In genomic region chr11:98203931-98204421, GRCm38 (mm10) we compare ENCODE assay signal across 8 mouse cellular contexts. TPM values are rescaled to one million over a fixed set of nuclear protein-coding genes. Genes with fewer than 3 reads are reported as not detected.
DNase-seq lines count a peak whose midpoint lies in the region; ATAC-seq and TF ChIP-seq lines count a peak whose summit lies in the region.

No protein-coding gene starts in this region.

- no peak overlapping the region for H3K27ac ChIP-seq in embryonic facial prominence, embryonic 12.5 days
- H3K27ac ChIP-seq in limb, embryonic 10.5 days: no peak overlapping the region
- no peak overlapping the region for H3K27ac ChIP-seq in midbrain, embryonic 12.5 days (replicated peaks)
- peak overlapping the region; percentile 100 for H3K27ac ChIP-seq in stomach, postnatal 0 days (replicated peaks)

- TF ChIP-seq CTCF in stomach, postnatal 0 days (IDR thresholded peaks at IDR 0.05; ENCODE audit: low read depth): no peak

- H3K9me3 ChIP-seq in embryonic facial prominence, embryonic 12.5 days: no peaks in the 10 kb centered on the region
- H3K9me3 ChIP-seq in limb, embryonic 10.5 days (replicated peaks): no peaks in the 10 kb centered on the region
- no peaks in the 10 kb centered on the region for H3K9me3 ChIP-seq in midbrain, embryonic 12.5 days
- H3K9me3 ChIP-seq in stomach, postnatal 0 days (ENCODE audit: control insufficient read depth, low read length): no peaks in the 10 kb centered on the region

- H3K27me3 ChIP-seq in embryonic facial prominence, embryonic 12.5 days: no peaks in the 10 kb centered on the region
- H3K27me3 ChIP-seq in limb, embryonic 10.5 days (ENCODE audit: low read depth, poor library complexity, severe bottlenecking): no peaks in the 10 kb centered on the region
- H3K27me3 ChIP-seq in midbrain, embryonic 12.5 days: no peaks in the 10 kb centered on the region
- no peaks in the 10 kb centered on the region for H3K27me3 ChIP-seq in stomach, postnatal 0 days (ENCODE audit: control insufficient read depth, insufficient read depth, low read length)

- TF ChIP-seq EP300 in stomach, postnatal 0 days (optimal IDR thresholded peaks at IDR 0.05): no peak

- DNase-seq in ovary, postnatal 36 days (ENCODE audit: low spot score): peak; percentile 15
- DNase-seq in ovary, postnatal 14 days (ENCODE audit: low spot score): no peak
- DNase-seq in heart, postnatal 14 days: peak; percentile 19 to 28
- peak; percentile 46 for DNase-seq in limb, embryonic 10.5 days (ENCODE audit: low spot score)
- DNase-seq in stomach, postnatal 0 days (ENCODE audit: low spot score): peak; percentile 35
- DNase-seq in T-cell, adult 2 months (ENCODE audit: low spot score): no peak

- peaks cover 8% of the 10 kb centered on the region; the same call in 1 of the 2 replicates for H3K4me1 ChIP-seq in embryonic facial prominence, embryonic 12.5 days
- peaks cover 14% of the 10 kb centered on the region for H3K4me1 ChIP-seq in limb, embryonic 10.5 days
- peaks cover 21% of the 10 kb centered on the region for H3K4me1 ChIP-seq in midbrain, embryonic 12.5 days
- H3K4me1 ChIP-seq in stomach, postnatal 0 days (replicated peaks; ENCODE audit: control insufficient read depth, insufficient read depth): no peaks in the 10 kb centered on the region

- peak overlapping the region; percentile 88 for H3K4me3 ChIP-seq in embryonic facial prominence, embryonic 12.5 days
- peak overlapping the region; percentile 90 for H3K4me3 ChIP-seq in limb, embryonic 10.5 days
- H3K4me3 ChIP-seq in midbrain, embryonic 12.5 days: peak overlapping the region; percentile 91
- H3K4me3 ChIP-seq in stomach, postnatal 0 days (ENCODE audit: low read depth, low read length): peak overlapping the region; percentile 96

- H3K4me2 ChIP-seq in embryonic facial prominence, embryonic 12.5 days (replicated peaks): peak overlapping the region; percentile 78
- H3K4me2 ChIP-seq in midbrain, embryonic 12.5 days (replicated peaks): peak overlapping the region; percentile 98
- peak overlapping the region; percentile 91 for H3K4me2 ChIP-seq in stomach, postnatal 0 days (replicated peaks; ENCODE audit: low read depth)

- H3K36me3 ChIP-seq in embryonic facial prominence, embryonic 12.5 days: peaks cover 13% of the 10 kb centered on the region
- H3K36me3 ChIP-seq in limb, embryonic 10.5 days: peaks cover 32% of the 10 kb centered on the region
- H3K36me3 ChIP-seq in midbrain, embryonic 12.5 days: peaks cover 10% of the 10 kb centered on the region
- H3K36me3 ChIP-seq in stomach, postnatal 0 days (ENCODE audit: control insufficient read depth, insufficient read depth, low read length): peaks cover 2% of the 10 kb centered on the region; the same call in 1 of the 2 replicates

- WGBS in embryonic facial prominence, embryonic 12.5 days: under 1% methylated on average over 16 of the region's 16 CpGs
- WGBS in limb, embryonic 10.5 days: 1% methylated on average over 16 of the region's 16 CpGs
- WGBS in midbrain, embryonic 12.5 days: under 1% methylated on average over 16 of the region's 16 CpGs
- under 1% methylated on average over 16 of the region's 16 CpGs for WGBS in stomach, postnatal 0 days

- no peak for ATAC-seq in embryonic facial prominence, embryonic 12.5 days (ENCODE audit: insufficient number of reproducible peaks, insufficient read depth, low FRiP score, low TSS enrichment)
- ATAC-seq in midbrain, embryonic 12.5 days (ENCODE audit: low FRiP score, low read depth): no peak
- no peak for ATAC-seq in stomach, postnatal 0 days (ENCODE audit: low FRiP score, low TSS enrichment)

- peak overlapping the region; percentile 99 for H3K9ac ChIP-seq in embryonic facial prominence, embryonic 12.5 days
- H3K9ac ChIP-seq in midbrain, embryonic 12.5 days (replicated peaks): peak overlapping the region; percentile 96
- peak overlapping the region; percentile 100 for H3K9ac ChIP-seq in stomach, postnatal 0 days (ENCODE audit: low read length)

- intact Hi-C loops in heart, postnatal 14 days (cut with DNase I): loop anchor here (5.0 kb wide), 1 partner anchor 172 kb away; no protein-coding TSS in a partner anchor

RNA-seq across cellular contexts. Expression of gene Cdk12, which starts 1.1 kb away (rescaled TPM):
- 15.9 and 16.7 TPM in 2 replicates for polyA plus RNA-seq in embryonic facial prominence, embryonic 12.5 days (2016; fragmentation: Nextera tagmentation; extraction: Ambion mirVana)
- 10 to 100 TPM; 26.3 to 27.6 TPM for total RNA-seq in heart, postnatal 14 days (2021)
- 12.2 and 14.6 TPM in 2 replicates for polyA plus RNA-seq in limb, embryonic 10.5 days (2016; fragmentation: Nextera tagmentation; extraction: Ambion mirVana)
- 14.1 and 16.7 TPM in 2 replicates for polyA plus RNA-seq in midbrain, embryonic 12.5 days (2016; fragmentation: Nextera tagmentation; extraction: Ambion mirVana)
- 3.8 and 4.1 TPM in 2 replicates for polyA plus RNA-seq in stomach, postnatal 0 days (2015; fragmentation: Nextera tagmentation; extraction: Ambion mirVana)

RNA-seq across cellular contexts. Expression of gene Med1, which starts 10.9 kb away (rescaled TPM):
- polyA plus RNA-seq in embryonic facial prominence, embryonic 12.5 days (2016; fragmentation: Nextera tagmentation; extraction: Ambion mirVana): 71.6 and 80.7 TPM in 2 replicates
- 10 to 100 TPM; 38.0 to 42.9 TPM for total RNA-seq in heart, postnatal 14 days (2021)
- 73.2 and 84.3 TPM in 2 replicates for polyA plus RNA-seq in limb, embryonic 10.5 days (2016; fragmentation: Nextera tagmentation; extraction: Ambion mirVana)
- polyA plus RNA-seq in midbrain, embryonic 12.5 days (2016; fragmentation: Nextera tagmentation; extraction: Ambion mirVana): 80.9 and 84.7 TPM in 2 replicates
- 25.5 and 26.8 TPM in 2 replicates for polyA plus RNA-seq in stomach, postnatal 0 days (2015; fragmentation: Nextera tagmentation; extraction: Ambion mirVana)

RNA-seq across cellular contexts. Expression of gene Fbxl20, which starts 53.8 kb away (rescaled TPM):
- 25.9 and 30.6 TPM in 2 replicates for polyA plus RNA-seq in embryonic facial prominence, embryonic 12.5 days (2016; fragmentation: Nextera tagmentation; extraction: Ambion mirVana)
- total RNA-seq in heart, postnatal 14 days (2021): 10 to 100 TPM; 19.7 to 22.4 TPM
- polyA plus RNA-seq in limb, embryonic 10.5 days (2016; fragmentation: Nextera tagmentation; extraction: Ambion mirVana): 17.3 and 27.3 TPM in 2 replicates
- polyA plus RNA-seq in midbrain, embryonic 12.5 days (2016; fragmentation: Nextera tagmentation; extraction: Ambion mirVana): 35.2 and 36.4 TPM in 2 replicates
- 11.7 and 12.7 TPM in 2 replicates for polyA plus RNA-seq in stomach, postnatal 0 days (2015; fragmentation: Nextera tagmentation; extraction: Ambion mirVana)

Comparison
In these comparisons a context has a peak if more than half of its experiments do, and no peak if none do; other contexts are left out.
1. DNase-seq: peak in ovary, postnatal 36 days (single experiment), heart, postnatal 14 days (2 of 2), limb, embryonic 10.5 days (single experiment) and stomach, postnatal 0 days (single experiment); none in ovary, postnatal 14 days (single experiment) and T-cell, adult 2 months (single experiment).
2. Peak in every context shown above with its lines, with median percentiles within 50 percentile points of each other: H3K4me2 ChIP-seq, H3K4me3 ChIP-seq and H3K9ac ChIP-seq.